Mouse (Mus musculus) brown adipose tissue, adult 24 weeks (tissue): Measurements from ENCODE around the gene C77080. TPM values are rescaled to one million over a fixed set of nuclear protein-coding genes. Genes with fewer than 3 reads are reported as not detected.
"Not testable (repeated sequence)": the region's sequence is repeated elsewhere in the genome, so short reads cannot be mapped to it uniquely, and the experiment has no call there.

Experiments used
- H3K27ac ChIP-seq: fragments of 200-500 bp; replicated peaks from 2 replicates; pipeline ENCODE4 v1.5.1; 2012; ENCODE audit warnings: low read depth, mild to moderate bottlenecking, low read length
- H3K4me1 ChIP-seq: fragments of 200-500 bp; 2 replicates; pipeline ENCODE4 v1.6.1; 2012; ENCODE audit warnings: low read length, mixed read lengths; ENCODE audit not compliant: control insufficient read depth, insufficient read depth, insufficient read length
- H3K4me3 ChIP-seq: fragments of 200-500 bp; 2 replicates; pipeline ENCODE4 v1.5.1; 2012; ENCODE audit warnings: low read depth, mild to moderate bottlenecking, low read length, moderate library complexity; ENCODE audit not compliant: insufficient read depth
- polyA plus RNA-seq: library from polyadenylated mRNA; stranded (reverse); fragments of >200 nt; gene quantifications from 2 replicates; pipeline ENCODE4 v1.2.4, GENCODE M21; 2012; ENCODE audit not compliant: missing spikeins, insufficient read depth, insufficient read length

Gene C77080
- polyA plus RNA-seq, 1 experiment, result 1.9 TPM

GRCm38 (mm10) chr4:129221097-129222010 is 39.9 kb downstream of the C77080 start:
- no peaks in the 10 kb centered on the region for H3K4me1 ChIP-seq
- no peak overlapping the region for H3K4me3 ChIP-seq
- H3K27ac ChIP-seq, result no peak overlapping the region

- Histone ChIP-seq H3K4me3 (no peak overlapping the region), H3K4me1 (no peaks in the 10 kb centered on the region), H3K27ac (no peak overlapping the region)
These were observed 40.7 kb downstream of the C77080 start for GRCm38 (mm10) chr4:129220376-129221089.

GRCm38 (mm10) chr4:129219198-129219597 is 42.0 kb downstream of the C77080 start:
- Histone ChIP-seq H3K4me3 (no peak overlapping the region), H3K27ac (no peak overlapping the region), H3K4me1 (no peaks in the 10 kb centered on the region)

- no peak overlapping the region for H3K4me3 ChIP-seq
- no peak overlapping the region for H3K27ac ChIP-seq
- no peaks in the 10 kb centered on the region for H3K4me1 ChIP-seq
These were observed 42.5 kb downstream of the C77080 start for GRCm38 (mm10) chr4:129218569-129219175.

- not testable (repeated sequence) for H3K4me3 ChIP-seq, H3K4me1 ChIP-seq, H3K27ac ChIP-seq
These were observed 48.7 kb downstream of the C77080 start for GRCm38 (mm10) chr4:129212486-129212885.

- Histone ChIP-seq H3K27ac (no peak overlapping the region), H3K4me1 (no peaks in the 10 kb centered on the region), H3K4me3 (no peak overlapping the region)
These were observed 49.7 kb downstream of the C77080 start for GRCm38 (mm10) chr4:129211461-129211860.

GRCm38 (mm10) chr4:129209504-129209903 is 51.7 kb downstream of the C77080 start:
- Histone ChIP-seq H3K4me1 (no peaks in the 10 kb centered on the region), H3K4me3 (no peak overlapping the region), H3K27ac (no peak overlapping the region)

- H3K27ac ChIP-seq, result no peak overlapping the region
- no peaks in the 10 kb centered on the region for H3K4me1 ChIP-seq
- no peak overlapping the region for H3K4me3 ChIP-seq
These were observed 54.4 kb downstream of the C77080 start for GRCm38 (mm10) chr4:129206792-129207191.

GRCm38 (mm10) chr4:129204655-129205054 is 56.5 kb downstream of the C77080 start:
- no peak overlapping the region for H3K27ac ChIP-seq
- H3K4me3 ChIP-seq, result no peak overlapping the region
- no peaks in the 10 kb centered on the region for H3K4me1 ChIP-seq

- Histone ChIP-seq H3K27ac (no peak overlapping the region), H3K4me3 (no peak overlapping the region)
These were observed 63.7 kb downstream of the C77080 start for GRCm38 (mm10) chr4:129197514-129197913.

GRCm38 (mm10) chr4:129194280-129194679 is 66.9 kb downstream of the C77080 start:
- H3K4me3 ChIP-seq, result no peak overlapping the region
- no peak overlapping the region for H3K27ac ChIP-seq
- H3K4me1 ChIP-seq, result no peaks in the 10 kb centered on the region

More at GRCm38 (mm10) chr4:129197514-129197913, 63.7 kb downstream of the C77080 start:
- H3K4me1 ChIP-seq, result no peaks in the 10 kb centered on the region

GRCm38 (mm10) chr4:129191691-129192090 is 69.5 kb downstream of the C77080 start:
- H3K27ac ChIP-seq, result no peak overlapping the region
- peak overlapping the region; percentile 5; the same call in 1 of the 2 replicates for H3K4me3 ChIP-seq
- no peaks in the 10 kb centered on the region for H3K4me1 ChIP-seq

GRCm38 (mm10) chr4:129190538-129190937 is 70.7 kb downstream of the C77080 start:
- Histone ChIP-seq H3K4me1 (no peaks in the 10 kb centered on the region), H3K27ac (peak overlapping the region; percentile 81), H3K4me3 (peak overlapping the region; percentile 83)

- H3K4me3 ChIP-seq, result peak within 1 kb of the TSS; percentile 83
- H3K4me1 ChIP-seq, result no peaks in the 10 kb centered on the region
- H3K27ac ChIP-seq, result peak within 1 kb of the TSS; percentile 81
These were observed 71.4 kb downstream of the C77080 start, which contains the start of the genes S100pbp and Yars for GRCm38 (mm10) chr4:129189542-129190519. Gene S100pbp (minus strand): TSS chr4:129189727. Gene Yars (plus strand): TSS chr4:129189760.
